Mouse (Mus musculus): ENCODE data around the gene Lmna. TPM values are rescaled to one million over a fixed set of nuclear protein-coding genes. Genes with fewer than 3 reads are reported as not detected.

Gene Lmna
- polyA plus RNA-seq (2016; fragmentation: Nextera tagmentation; extraction: Ambion mirVana): 27.6 and 27.9 TPM in 2 replicates

DNA sequence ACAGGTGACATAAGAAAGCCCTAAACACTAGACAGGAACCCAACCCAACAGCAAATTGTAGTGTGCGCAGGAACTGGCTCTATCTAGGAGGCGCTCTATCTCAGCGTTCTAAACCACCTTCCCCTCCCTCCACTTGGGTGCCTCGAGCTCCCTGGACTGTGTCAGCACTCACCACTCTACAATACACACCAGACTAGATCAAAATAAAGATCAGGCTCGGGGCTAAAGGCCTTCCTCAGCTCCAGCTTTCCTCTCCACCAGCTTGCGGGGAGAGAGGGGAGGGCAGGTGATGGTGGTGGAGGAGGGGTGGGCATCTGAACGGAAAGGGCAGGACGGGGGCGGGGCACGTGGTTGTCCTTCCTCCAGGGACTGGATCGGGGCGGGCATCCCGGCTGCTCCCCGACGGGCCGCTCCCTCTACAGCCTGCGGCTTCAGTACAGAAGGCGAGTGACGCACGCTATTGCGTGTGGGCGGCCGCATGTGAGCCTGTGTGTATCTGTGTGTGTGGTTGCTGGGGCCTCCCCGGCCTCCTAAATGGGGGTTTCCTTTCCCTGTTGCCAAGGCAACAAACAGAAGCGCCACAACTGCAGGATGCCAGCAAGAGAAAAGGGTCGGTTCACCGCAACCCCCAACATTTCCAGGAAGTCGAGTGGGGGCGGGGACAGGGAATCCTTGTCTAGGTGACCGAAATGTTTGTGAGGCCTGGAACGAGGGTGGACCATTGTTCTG, at the start of gene Lmna:
Gene Lmna (minus strand): TSS at position 265 of the 729 bp plus-strand sequence.
- H3K4me1 ChIP-seq: peaks cover 29% of the 10 kb centered on the region
- no peaks in the 10 kb centered on the region for H3K36me3 ChIP-seq
- H3K4me3 ChIP-seq: peak within 1 kb of the TSS; percentile 28
- H3K27ac ChIP-seq: peak within 1 kb of the TSS; percentile 42
- H3K4me2 ChIP-seq (replicated peaks): peak within 1 kb of the TSS; percentile 57
- peak within 1 kb of the TSS; percentile 41 for H3K9ac ChIP-seq
- 1% methylated on average over 31 of the region's 31 CpGs for WGBS
- peak; percentile 98 for ATAC-seq (ENCODE audit: low FRiP score, low read depth)
- H3K9me3 ChIP-seq: no peaks in the 10 kb centered on the region
- peaks cover 6% of the 10 kb centered on the region; the same call in 1 of the 2 replicates for H3K27me3 ChIP-seq (replicated peaks)

DNA sequence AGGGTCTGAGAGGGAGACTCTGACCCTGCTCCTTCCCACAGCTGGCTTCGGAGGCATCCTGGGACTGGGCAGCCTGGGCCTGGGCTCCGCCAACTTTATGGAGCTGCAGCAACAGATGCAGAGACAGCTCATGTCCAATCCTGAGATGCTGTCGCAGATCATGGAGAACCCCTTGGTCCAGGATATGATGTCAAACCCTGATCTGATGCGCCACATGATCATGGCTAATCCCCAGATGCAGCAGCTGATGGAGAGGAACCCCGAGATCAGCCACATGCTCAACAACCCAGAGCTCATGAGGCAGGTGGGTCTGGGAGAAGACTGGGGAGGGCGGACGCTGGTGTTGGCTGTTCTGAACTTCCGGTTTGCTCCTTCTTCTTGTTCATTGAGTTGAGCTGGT, 46.9 kb upstream of the Lmna start:
- Histone ChIP-seq H3K36me3 (peaks cover 58% of the 10 kb centered on the region), H3K4me1 (peaks cover 22% of the 10 kb centered on the region), H3K9ac (no peak overlapping the region), H3K4me2 (replicated peaks) (no peak overlapping the region), H3K4me3 (no peak overlapping the region), H3K9me3 (no peaks in the 10 kb centered on the region), H3K27me3 (replicated peaks) (no peaks in the 10 kb centered on the region), H3K27ac (no peak overlapping the region)
- WGBS: 95% methylated on average over 8 of the region's 8 CpGs
- ATAC-seq (ENCODE audit: low FRiP score, low read depth): no peak

DNA sequence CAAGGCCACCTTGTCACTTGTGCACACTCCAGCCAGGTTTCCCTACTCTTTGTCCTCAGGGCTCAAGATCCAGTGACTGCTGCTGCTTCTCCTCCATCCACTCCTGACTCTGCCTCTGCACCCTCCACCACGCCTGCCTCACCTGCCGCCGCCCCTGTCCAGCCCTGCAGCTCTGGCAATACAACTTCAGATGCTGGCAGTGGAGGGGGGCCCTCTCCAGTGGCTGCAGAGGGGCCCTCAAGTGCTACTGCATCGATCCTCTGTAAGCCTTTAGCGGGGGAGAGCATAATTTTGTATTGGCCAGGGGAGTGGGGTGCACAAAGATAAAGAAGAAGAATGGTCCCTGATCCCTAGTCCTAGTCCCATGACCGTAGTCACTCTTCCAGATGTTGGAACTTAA, 46.0 kb upstream of the Lmna start:
- Histone ChIP-seq H3K4me1 (peaks cover 22% of the 10 kb centered on the region), H3K4me3 (no peak overlapping the region), H3K27me3 (replicated peaks) (no peaks in the 10 kb centered on the region), H3K9me3 (no peaks in the 10 kb centered on the region), H3K36me3 (peaks cover 49% of the 10 kb centered on the region), H3K27ac (no peak overlapping the region), H3K9ac (no peak overlapping the region), H3K4me2 (replicated peaks) (no peak overlapping the region)
- ATAC-seq (ENCODE audit: low FRiP score, low read depth): no peak
- 97% methylated on average over 6 of the region's 6 CpGs for WGBS

DNA sequence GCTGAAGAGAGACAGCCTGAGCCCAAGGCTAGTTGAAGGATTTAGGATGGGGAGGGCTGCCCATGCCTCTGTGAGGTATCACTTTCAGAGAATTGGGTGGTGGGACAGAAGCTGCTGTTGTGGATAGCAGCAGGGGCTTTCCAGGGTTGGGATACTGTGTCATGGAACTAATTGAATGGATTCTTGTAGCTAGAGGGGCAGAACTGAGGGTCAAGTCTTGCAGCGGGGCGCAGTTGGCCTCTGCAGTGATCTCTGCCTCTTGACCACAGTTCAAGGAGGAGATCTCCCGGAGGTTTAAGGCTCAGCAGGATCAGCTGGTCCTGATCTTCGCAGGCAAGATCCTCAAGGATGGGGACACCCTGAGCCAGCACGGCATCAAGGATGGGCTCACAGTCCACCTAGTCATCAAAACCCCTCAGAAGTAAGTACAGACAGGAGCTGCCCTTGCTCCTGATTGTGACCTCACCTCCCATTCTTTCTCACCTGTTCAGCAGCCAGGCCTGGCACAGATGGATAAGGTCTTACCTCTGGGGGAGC, 45.4 kb upstream of the Lmna start:
- no peak overlapping the region for H3K27ac ChIP-seq
- no peaks in the 10 kb centered on the region for H3K27me3 ChIP-seq (replicated peaks)
- peaks cover 43% of the 10 kb centered on the region for H3K36me3 ChIP-seq
- peaks cover 22% of the 10 kb centered on the region for H3K4me1 ChIP-seq
- no peak for ATAC-seq (ENCODE audit: low FRiP score, low read depth)
- 87% methylated on average over 5 of the region's 5 CpGs for WGBS
- H3K9ac ChIP-seq: peak overlapping the region; percentile 40
- no peak overlapping the region for H3K4me3 ChIP-seq
- H3K4me2 ChIP-seq (replicated peaks): peak overlapping the region; percentile 85
- no peaks in the 10 kb centered on the region for H3K9me3 ChIP-seq

DNA sequence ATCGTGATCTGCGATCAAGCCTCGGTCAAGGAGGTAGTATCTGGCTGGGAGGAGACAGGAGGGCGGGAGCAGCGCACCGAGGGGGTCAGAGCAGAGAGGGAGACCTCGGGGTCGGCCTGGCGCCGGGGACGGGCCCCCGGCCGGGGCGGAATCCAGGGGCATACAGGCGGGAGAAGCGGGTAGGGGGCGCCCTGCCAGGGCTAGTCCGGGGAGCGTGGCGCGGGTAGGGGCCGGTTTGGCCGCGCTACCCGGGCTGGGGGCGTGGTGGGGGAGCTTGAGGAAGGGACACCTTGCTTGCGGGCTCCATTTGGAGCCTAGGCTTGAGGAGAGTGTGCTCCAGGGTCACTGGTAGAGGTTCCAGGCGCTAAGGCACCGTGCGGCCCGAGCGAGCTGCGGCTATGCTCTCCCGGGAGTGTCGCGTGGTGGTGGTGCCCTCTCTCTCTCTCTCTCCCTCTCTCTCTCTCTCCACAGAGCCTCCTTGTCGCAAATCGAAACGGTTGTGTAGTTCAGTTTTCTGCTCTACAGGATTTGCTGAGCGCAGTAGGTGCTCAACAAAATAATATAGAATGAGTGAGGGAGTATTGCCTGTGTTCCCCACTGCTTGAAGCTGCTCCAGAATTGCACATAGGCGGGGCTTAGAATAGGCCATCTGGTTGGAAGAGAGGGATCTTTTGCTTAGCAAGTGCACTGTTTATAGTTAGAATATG, 44.3 kb upstream of the Lmna start:
- H3K9ac ChIP-seq: peak overlapping the region; percentile 90

DNA sequence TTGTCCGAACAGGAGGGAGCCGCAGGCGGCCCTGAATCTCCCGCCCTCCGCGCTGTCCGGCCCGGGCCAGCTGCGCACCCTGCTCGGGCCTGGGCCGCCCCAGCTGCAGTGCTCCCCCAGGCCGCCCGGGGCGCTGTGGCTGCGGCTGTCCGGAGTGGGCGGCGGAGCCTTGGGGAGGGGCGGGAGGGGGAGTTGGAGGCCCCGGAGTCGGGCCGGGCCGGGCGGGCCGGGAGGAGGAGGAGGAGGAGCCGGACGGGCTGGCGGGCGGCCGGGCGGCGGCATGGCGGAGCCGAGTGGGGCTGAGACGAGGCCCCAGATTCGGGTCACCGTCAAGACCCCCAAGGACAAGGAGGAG, 43.7 kb upstream of the Lmna start, which contains the start of gene Ubqln4:
Gene Ubqln4 (plus strand): TSS at position 234 of the 355 bp plus-strand sequence.
- Histone ChIP-seq H3K27me3 (replicated peaks) (no peaks in the 10 kb centered on the region), H3K36me3 (peaks cover 27% of the 10 kb centered on the region), H3K27ac (peak within 1 kb of the TSS; percentile 82), H3K9me3 (no peaks in the 10 kb centered on the region), H3K4me1 (peaks cover 22% of the 10 kb centered on the region), H3K4me2 (replicated peaks) (peak within 1 kb of the TSS; percentile 85), H3K4me3 (peak within 1 kb of the TSS; percentile 89), H3K9ac (peak within 1 kb of the TSS; percentile 90)
- WGBS: 0% methylated on average over 35 of the region's 37 CpGs
- peak; percentile 92 for ATAC-seq (ENCODE audit: low FRiP score, low read depth)

More for the DNA sequence above, 44.3 kb upstream of the Lmna start:
- peak; percentile 23 for ATAC-seq (ENCODE audit: low FRiP score, low read depth)
- H3K4me3 ChIP-seq: peak overlapping the region; percentile 89
- no peaks in the 10 kb centered on the region for H3K9me3 ChIP-seq
- peaks cover 32% of the 10 kb centered on the region for H3K36me3 ChIP-seq
- under 1% methylated on average over 41 of the region's 41 CpGs for WGBS
- peak overlapping the region; percentile 82 for H3K27ac ChIP-seq
- no peaks in the 10 kb centered on the region for H3K27me3 ChIP-seq (replicated peaks)
- H3K4me2 ChIP-seq (replicated peaks): peak overlapping the region; percentile 85
- H3K4me1 ChIP-seq: peaks cover 22% of the 10 kb centered on the region

DNA sequence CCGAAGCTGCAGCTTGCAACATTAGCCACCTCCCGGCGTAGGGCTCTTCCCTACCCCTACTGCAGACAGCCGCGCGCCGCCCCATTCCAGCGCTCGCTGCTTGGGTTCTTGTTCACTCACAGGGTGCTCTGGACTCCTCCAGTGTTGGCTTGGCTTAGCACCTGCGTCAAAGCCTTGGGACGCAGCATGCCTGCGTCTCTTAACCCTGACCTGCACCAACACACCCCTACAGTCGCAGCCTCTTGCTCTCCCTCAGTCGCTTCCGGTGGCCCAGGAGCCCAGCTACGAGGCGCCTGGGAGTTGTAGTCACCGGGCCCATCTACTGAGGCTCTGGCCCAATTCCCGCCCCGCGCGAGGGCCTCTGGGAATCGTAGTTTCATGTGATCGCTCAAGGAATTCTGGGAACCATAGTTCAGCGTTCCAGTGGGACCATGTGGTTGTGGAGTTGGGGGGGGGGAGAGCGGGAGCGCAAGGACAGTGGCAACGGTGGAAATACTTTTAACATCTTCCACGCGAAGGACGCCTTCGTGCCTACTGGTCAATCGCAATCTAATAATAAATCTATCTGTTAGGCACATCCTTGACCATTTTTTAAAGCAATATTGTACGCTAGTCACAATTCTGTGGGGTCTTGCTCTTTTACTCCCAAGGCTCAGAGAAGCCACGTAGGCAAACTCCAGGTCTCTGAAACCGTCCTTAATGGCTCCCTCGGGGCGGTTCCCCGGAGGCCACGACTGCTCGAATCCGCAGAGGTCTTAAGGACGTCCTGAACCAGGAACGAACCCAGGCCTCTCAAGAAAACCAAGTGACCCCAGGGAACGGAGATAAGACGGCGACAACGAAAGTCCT, 43.1 kb upstream of the Lmna start, which contains the start of gene Lamtor2:
Gene Lamtor2 (minus strand): TSS at position 399 of the 849 bp plus-strand sequence.
- peak within 1 kb of the TSS; percentile 90 for H3K9ac ChIP-seq
- H3K4me2 ChIP-seq (replicated peaks): peak within 1 kb of the TSS; percentile 85
- H3K9me3 ChIP-seq: no peaks in the 10 kb centered on the region
- no peaks in the 10 kb centered on the region for H3K27me3 ChIP-seq (replicated peaks)
- H3K27ac ChIP-seq: peak within 1 kb of the TSS; percentile 82
- H3K36me3 ChIP-seq: peaks cover 21% of the 10 kb centered on the region
- WGBS: under 1% methylated on average over 48 of the region's 48 CpGs
- H3K4me3 ChIP-seq: peak within 1 kb of the TSS; percentile 89
- ATAC-seq (ENCODE audit: low FRiP score, low read depth): peak; percentile 94
- H3K4me1 ChIP-seq: peaks cover 22% of the 10 kb centered on the region

DNA sequence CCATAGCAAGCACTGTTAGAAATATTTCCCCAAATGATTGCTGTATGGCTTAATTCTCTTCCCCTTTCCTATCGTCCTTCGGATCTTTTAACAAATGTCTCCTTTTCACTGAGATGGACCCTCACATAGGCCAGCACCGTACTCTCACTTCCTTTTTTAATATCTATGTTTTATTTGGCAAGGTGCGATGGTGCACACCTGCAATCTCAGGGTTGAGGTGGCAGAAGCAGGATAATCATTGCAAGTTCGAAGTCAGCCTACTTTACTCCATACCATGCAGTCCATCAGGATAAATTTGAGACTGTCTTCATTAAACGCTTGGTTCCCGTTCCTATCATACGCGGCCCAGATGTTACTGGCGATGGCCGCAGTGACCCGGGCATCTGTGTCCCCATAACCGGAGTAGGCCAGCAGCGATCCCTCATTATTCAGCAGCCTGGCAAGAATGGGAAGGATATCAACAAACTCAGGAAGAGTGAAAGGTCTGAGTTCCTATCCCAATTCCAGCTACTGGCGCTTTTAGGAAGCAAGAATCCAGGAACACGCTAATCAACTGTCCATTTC, 42.4 kb upstream of the Lmna start:
- Histone ChIP-seq H3K27ac (no peak overlapping the region), H3K4me3 (peak overlapping the region; percentile 89), H3K4me1 (peaks cover 22% of the 10 kb centered on the region), H3K36me3 (peaks cover 17% of the 10 kb centered on the region), H3K4me2 (replicated peaks) (peak overlapping the region; percentile 85), H3K27me3 (replicated peaks) (no peaks in the 10 kb centered on the region), H3K9ac (peak overlapping the region; percentile 61), H3K9me3 (no peaks in the 10 kb centered on the region)
- ATAC-seq (ENCODE audit: low FRiP score, low read depth): no peak
- 25% methylated on average over 16 of the region's 16 CpGs for WGBS

DNA sequence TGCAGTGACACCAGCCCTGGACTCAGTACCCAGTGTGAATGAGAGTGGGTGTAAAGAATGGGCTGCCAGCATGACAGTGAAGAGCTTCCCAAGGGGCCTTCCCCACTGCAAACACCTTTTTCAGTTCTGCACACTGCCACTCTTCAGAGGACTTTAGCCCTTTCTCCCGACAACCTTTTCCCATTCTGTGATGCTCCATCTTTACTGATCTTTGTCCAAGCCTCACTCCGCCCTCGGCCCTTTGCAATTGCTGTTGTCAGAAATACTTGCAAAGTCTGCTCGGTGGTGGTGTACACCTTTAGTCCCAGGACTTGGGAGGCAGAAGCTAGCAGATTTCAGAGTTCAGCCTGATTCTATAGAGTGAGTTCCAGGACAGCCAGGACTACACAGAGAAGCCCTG, 41.8 kb upstream of the Lmna start:
- Histone ChIP-seq H3K9me3 (no peaks in the 10 kb centered on the region), H3K4me3 (no peak overlapping the region), H3K4me1 (peaks cover 22% of the 10 kb centered on the region), H3K4me2 (replicated peaks) (peak overlapping the region; percentile 85), H3K27me3 (replicated peaks) (no peaks in the 10 kb centered on the region), H3K27ac (no peak overlapping the region), H3K9ac (peak overlapping the region; percentile 61; the same call in 1 of the 2 replicates), H3K36me3 (peaks cover 11% of the 10 kb centered on the region)
- ATAC-seq (ENCODE audit: low FRiP score, low read depth): no peak
- 87% methylated on average over 4 of the region's 4 CpGs for WGBS

DNA sequence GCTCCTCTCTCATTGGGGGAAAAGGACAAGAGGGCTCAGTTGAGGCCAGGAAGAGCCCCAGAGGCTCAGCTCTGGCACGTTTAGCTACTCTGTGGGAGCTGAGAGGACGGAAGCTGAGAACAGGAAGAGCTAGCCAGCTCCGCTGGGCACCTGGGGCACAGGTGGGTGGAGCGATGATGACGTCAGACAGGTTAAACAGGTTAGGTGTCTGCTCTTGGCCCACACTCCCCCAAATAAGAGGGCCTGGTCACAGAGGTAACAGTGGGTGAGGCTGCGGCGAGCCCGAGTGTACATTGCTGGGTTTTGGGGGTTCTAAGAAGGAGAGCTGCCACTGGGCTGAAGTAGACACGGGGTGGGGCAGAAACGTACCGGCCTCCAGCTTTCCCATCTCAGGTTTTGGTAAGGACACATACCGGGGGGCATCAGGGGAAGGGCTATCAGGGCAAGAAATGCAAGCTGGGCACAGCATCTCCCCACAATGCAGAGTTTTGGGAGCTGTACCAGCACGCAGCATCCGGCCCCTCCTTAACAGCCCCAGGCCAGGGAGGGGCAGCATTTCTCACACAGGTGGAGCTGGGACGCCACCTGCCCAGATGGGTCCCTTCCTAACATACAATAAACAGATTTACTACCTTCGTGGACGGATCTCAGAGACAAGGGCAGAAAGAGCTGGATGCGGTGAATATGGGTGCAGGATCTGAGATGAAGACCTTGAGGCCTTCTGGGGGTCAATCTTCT, 38.6 kb upstream of the Lmna start, which contains the start of gene Rab25:
Gene Rab25 (minus strand): TSS at position 121 of the 738 bp plus-strand sequence.
- H3K4me3 ChIP-seq: no peak within 1 kb of the TSS
- H3K9ac ChIP-seq: no peak within 1 kb of the TSS
- peaks cover 14% of the 10 kb centered on the region for H3K4me1 ChIP-seq
- no peaks in the 10 kb centered on the region for H3K27me3 ChIP-seq (replicated peaks)
- ATAC-seq (ENCODE audit: low FRiP score, low read depth): no peak
- 55% methylated on average over 18 of the region's 18 CpGs for WGBS
- H3K4me2 ChIP-seq (replicated peaks): no peak within 1 kb of the TSS
- H3K9me3 ChIP-seq: no peaks in the 10 kb centered on the region
- no peaks in the 10 kb centered on the region for H3K36me3 ChIP-seq
- no peak within 1 kb of the TSS for H3K27ac ChIP-seq

All from neural tube, embryonic 12.5 days (tissue).